Mouse (Mus musculus): ENCODE measurements around the gene Pfn1. TPM values are rescaled to one million over a fixed set of nuclear protein-coding genes. Genes with fewer than 3 reads are reported as not detected.

Gene Pfn1
- polyA plus RNA-seq (2014; fragmentation: Nextera tagmentation; extraction: Ambion mirVana) = 1,399 and 1,464 TPM in 2 replicates

DNA sequence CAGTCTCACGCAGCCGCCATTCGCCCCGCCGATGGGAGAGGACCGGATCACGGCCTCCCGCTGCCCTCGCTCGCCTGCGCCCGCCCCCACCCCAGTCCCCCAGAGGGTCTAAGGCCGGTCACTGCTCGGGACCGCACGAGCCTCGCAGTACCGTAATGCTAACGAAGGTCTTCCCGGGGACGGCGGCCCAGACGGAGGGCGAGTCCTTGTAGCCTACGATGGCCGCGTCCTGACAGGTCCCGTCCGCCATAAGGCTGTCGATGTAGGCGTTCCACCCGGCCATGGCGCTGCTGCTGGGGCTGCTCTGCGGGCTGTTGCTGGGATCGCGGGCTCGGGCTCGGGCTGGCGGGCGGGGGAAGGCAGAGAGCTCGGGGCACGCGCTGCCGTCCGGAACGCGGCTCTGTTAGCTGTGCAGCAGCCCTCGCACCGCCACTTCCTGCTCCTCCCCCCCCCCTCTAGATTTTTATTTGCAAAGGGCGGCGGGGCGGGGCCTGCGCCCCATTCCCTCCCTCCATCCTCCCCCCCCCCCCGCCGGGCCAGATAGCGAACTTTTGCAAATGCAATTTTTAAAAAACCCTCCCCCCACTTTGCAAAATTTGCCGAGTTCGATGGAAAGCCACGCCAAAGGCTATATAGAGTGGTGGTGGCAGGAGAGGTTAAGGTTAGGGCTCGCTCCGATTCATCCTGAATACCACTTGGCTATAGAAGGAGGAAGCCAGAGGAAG is at the start of gene Pfn1:
TSS of gene Pfn1 (minus strand) at position 447 of the 725 bp plus-strand sequence.
- WGBS = 0% methylated on average over 49 of the region's 61 CpGs
- Histone ChIP-seq H3K27ac (ENCODE audit: low read depth, low read length) (peak within 1 kb of the TSS; percentile 97), H3K27me3 (ENCODE audit: control insufficient read depth, insufficient read depth, low read length) (no peaks in the 10 kb centered on the region), H3K4me2 (ENCODE audit: low read depth) (peak within 1 kb of the TSS; percentile 86), H3K9ac (ENCODE audit: low read length) (peak within 1 kb of the TSS; percentile 98), H3K9me3 (ENCODE audit: control insufficient read depth, low read length) (no peaks in the 10 kb centered on the region), H3K4me3 (ENCODE audit: low read depth, low read length) (peak within 1 kb of the TSS; percentile 100), H3K4me1 (ENCODE audit: control insufficient read depth, insufficient read depth, low read length) (peaks cover 24% of the 10 kb centered on the region), H3K36me3 (ENCODE audit: control insufficient read depth, insufficient read depth, low read length) (peaks cover 13% of the 10 kb centered on the region)
- DNase-seq (ENCODE audit: low spot score) (peak; percentile 83), ATAC-seq (ENCODE audit: insufficient read depth, low FRiP score, low TSS enrichment) (peak; percentile 27)

DNA sequence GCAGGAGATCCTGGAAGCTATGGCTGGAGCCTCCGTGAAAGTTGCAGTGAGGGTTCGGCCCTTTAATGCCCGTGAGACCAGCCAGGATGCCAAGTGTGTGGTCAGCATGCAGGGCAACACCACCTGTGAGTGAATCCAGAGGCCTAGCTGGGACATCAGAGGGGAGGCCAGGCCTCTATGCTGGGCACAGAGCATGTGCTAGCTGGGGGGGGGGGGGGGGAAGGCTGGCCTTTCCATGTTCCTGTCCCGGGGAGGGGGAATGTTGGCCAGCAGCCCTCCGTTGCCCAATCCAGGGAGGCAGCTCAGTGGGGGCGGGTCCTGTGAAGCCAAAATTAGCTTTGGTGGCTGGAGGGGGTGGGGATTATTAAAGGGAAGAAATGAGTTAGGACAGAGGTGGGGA is 48.3 kb upstream of the Pfn1 start:
- H3K27ac ChIP-seq (ENCODE audit: low read depth, low read length) = no peak overlapping the region
- H3K9ac ChIP-seq (ENCODE audit: low read length) = no peak overlapping the region
- DNase-seq (ENCODE audit: low spot score) (no peak), ATAC-seq (ENCODE audit: insufficient read depth, low FRiP score, low TSS enrichment) (no peak)
- H3K4me1 ChIP-seq (ENCODE audit: control insufficient read depth, insufficient read depth, low read length) = peaks cover 14% of the 10 kb centered on the region
- no peak overlapping the region for H3K4me2 ChIP-seq (ENCODE audit: low read depth)
- H3K4me3 ChIP-seq (ENCODE audit: low read depth, low read length) = no peak overlapping the region
- H3K27me3 ChIP-seq (ENCODE audit: control insufficient read depth, insufficient read depth, low read length) = no peaks in the 10 kb centered on the region
- no peaks in the 10 kb centered on the region for H3K9me3 ChIP-seq (ENCODE audit: control insufficient read depth, low read length)
- peaks cover 8% of the 10 kb centered on the region; the same call in 1 of the 2 replicates for H3K36me3 ChIP-seq (ENCODE audit: control insufficient read depth, insufficient read depth, low read length)
- 82% methylated on average over 5 of the region's 6 CpGs for WGBS

DNA sequence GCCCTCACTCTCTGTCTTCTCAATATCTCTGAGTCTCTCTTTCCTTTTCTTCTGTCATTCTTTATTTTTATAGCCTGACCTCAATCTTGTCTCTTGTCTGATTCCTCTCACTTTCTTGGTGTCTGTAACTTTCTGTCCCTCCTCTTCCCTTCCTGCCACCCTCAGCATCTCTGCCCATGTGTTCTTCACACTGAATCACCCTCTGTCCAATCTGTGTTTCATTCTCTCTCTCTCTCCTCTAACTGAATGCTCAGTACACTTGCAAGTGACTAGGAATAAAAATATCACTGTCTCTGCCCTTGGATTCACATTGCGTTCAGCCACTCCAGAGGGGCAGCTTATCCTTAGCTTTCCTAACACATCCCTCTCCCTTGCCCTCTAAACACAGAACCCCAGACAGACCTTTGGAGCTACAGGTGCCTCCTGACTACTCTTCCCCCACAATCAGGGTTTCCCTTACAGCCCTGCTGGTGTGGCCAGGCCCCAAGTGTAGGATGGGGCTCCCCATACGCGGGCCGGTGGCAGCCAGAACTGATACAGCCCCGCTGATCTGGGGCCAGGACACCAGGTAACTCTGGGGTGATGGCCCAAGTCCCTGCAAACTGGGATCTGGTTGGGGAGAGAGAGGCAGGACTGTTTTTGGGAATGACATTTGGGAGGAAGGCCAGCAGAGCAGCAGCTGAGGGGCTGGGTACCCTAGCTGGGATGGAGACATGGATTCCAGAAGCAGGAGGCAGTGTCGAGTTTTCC is 47.7 kb upstream of the Pfn1 start:
- Histone ChIP-seq H3K4me1 (ENCODE audit: control insufficient read depth, insufficient read depth, low read length) (peaks cover 14% of the 10 kb centered on the region), H3K9me3 (ENCODE audit: control insufficient read depth, low read length) (no peaks in the 10 kb centered on the region), H3K4me2 (ENCODE audit: low read depth) (0 out of 2 replicates have a peak overlapping the region, but pooled peaks have one; percentile 71), H3K27me3 (ENCODE audit: control insufficient read depth, insufficient read depth, low read length) (no peaks in the 10 kb centered on the region), H3K9ac (ENCODE audit: low read length) (no peak overlapping the region), H3K27ac (ENCODE audit: low read depth, low read length) (no peak overlapping the region), H3K36me3 (ENCODE audit: control insufficient read depth, insufficient read depth, low read length) (peaks cover 8% of the 10 kb centered on the region; the same call in 1 of the 2 replicates), H3K4me3 (ENCODE audit: low read depth, low read length) (no peak overlapping the region)
- no peak for ATAC-seq (ENCODE audit: insufficient read depth, low FRiP score, low TSS enrichment)
- DNase-seq (ENCODE audit: low spot score) = no peak
- WGBS = 80% methylated on average over 6 of the region's 6 CpGs

DNA sequence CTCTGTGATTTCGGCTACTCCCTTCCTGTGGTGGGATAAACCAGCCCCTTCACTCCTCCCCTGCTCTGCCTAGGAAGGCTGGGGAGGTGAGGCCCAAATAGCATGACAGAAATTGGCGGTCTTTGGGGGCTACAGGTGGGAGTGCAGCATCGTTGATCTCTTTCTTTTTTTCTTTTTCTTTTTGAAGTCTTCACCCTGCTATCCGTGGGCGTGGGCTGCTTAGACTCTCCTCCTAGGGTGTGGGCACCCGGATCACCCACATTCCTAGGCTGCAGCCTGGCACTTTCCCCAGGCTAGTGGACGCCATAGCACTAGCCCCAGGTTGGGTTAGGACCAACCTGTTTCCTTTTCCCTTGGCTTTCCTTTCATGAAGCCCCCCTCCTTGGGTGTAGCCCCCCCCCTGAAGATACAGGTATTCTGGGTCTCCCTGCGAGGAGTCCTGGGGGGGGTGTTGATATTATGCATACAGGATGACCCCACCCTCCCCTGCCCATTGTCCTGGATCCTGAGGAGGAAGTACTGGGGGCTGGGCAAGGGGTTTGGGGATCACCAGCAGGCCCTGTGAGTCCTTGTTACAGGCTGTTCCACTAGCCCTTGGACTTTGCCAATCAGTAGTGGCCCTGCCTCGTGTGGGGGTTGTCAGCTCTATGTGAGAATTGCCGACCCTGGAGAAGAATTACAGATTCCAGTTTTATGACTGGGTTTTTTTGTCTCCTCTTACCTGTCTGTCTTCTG is 46.9 kb upstream of the Pfn1 start:
- ATAC-seq (ENCODE audit: insufficient read depth, low FRiP score, low TSS enrichment) = no peak
- Histone ChIP-seq H3K4me1 (ENCODE audit: control insufficient read depth, insufficient read depth, low read length) (peaks cover 14% of the 10 kb centered on the region), H3K36me3 (ENCODE audit: control insufficient read depth, insufficient read depth, low read length) (peaks cover 5% of the 10 kb centered on the region; the same call in 1 of the 2 replicates), H3K27ac (ENCODE audit: low read depth, low read length) (no peak overlapping the region), H3K4me3 (ENCODE audit: low read depth, low read length) (peak overlapping the region; percentile 94), H3K9ac (ENCODE audit: low read length) (peak overlapping the region; percentile 92), H3K27me3 (ENCODE audit: control insufficient read depth, insufficient read depth, low read length) (no peaks in the 10 kb centered on the region), H3K4me2 (ENCODE audit: low read depth) (peak overlapping the region; percentile 71), H3K9me3 (ENCODE audit: control insufficient read depth, low read length) (no peaks in the 10 kb centered on the region)
- WGBS = 9% methylated on average over 10 of the region's 10 CpGs
- DNase-seq (ENCODE audit: low spot score) = no peak

DNA sequence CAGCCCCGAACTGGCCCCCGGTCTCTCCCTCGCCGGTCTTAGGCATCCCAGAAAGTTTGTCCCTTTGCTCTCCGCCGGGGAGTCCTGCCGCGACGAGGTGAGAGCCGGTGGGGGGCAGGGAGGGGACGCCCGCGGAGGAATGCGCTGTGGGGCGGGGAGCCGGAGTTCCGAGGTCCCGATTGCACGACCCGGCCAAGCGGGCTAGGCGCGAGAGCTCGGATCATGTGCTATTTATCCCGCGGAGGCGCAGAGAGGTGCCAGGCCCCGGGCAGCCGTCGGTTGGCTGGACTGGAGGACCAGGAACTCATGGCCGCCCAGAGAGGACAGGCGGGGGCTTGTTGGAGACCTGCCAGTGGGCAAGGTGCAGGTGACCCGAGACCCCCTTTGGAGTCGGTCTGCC is 46.2 kb upstream of the Pfn1 start:
- no peaks in the 10 kb centered on the region for H3K27me3 ChIP-seq (ENCODE audit: control insufficient read depth, insufficient read depth, low read length)
- peaks cover 14% of the 10 kb centered on the region for H3K4me1 ChIP-seq (ENCODE audit: control insufficient read depth, insufficient read depth, low read length)
- DNase-seq (ENCODE audit: low spot score) = peak; percentile 51
- 0% methylated on average over 28 of the region's 34 CpGs for WGBS
- peak overlapping the region; percentile 79 for H3K27ac ChIP-seq (ENCODE audit: low read depth, low read length)
- no peaks in the 10 kb centered on the region for H3K9me3 ChIP-seq (ENCODE audit: control insufficient read depth, low read length)
- H3K4me2 ChIP-seq (ENCODE audit: low read depth) = peak overlapping the region; percentile 71
- H3K36me3 ChIP-seq (ENCODE audit: control insufficient read depth, insufficient read depth, low read length) = 0 out of 2 replicates have a peak, but pooled peaks cover 2% of the 10 kb centered on the region
- peak; percentile 45; the same call in 1 of the 2 replicates for ATAC-seq (ENCODE audit: insufficient read depth, low FRiP score, low TSS enrichment)
- peak overlapping the region; percentile 94 for H3K4me3 ChIP-seq (ENCODE audit: low read depth, low read length)
- H3K9ac ChIP-seq (ENCODE audit: low read length) = peak overlapping the region; percentile 92

DNA sequence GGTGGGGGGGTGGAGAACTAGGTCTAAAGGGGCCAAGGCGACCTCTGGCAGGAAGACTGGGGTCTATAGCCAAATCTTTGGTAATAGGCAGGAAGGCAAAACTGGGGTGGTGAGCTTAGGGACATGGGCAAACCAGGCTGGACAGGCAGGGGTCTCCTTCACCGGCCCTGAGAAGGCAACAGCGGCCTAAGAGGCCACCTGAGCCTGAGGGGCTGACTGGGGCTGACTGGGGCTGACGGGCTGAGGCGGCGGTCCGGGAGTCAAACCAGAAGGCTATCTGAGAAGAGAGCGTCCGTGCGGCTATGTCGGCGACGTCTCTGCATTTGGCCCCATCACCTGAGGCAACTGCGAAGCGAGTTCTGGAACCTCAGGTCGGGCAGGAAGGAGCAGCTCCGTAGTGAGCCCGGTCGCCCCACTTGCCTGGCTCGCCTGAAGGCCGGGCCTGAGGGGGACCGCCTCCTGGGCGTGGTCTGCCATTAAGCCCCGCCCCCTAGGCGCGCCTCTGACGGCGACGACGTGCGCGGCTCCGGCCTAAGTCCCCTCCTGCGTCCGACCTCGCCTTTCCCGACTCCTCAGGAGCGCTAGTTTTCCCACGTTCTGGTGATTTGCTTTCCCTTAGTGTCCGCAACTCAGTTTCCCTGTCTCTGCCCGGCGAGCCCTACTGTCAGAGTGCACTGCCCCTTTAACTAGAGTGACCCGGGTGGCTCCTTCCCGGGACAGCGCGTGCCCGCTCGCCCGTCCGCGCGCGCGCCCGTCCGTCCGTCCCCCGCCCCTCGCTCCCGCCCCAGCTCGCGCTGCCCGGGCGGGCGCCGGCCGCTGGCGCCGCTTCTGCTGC is 45.5 kb upstream of the Pfn1 start, which contains the start of the genes Inca1 and Kif1c:
TSS of gene Inca1 (minus strand) at position 434 of the 835 bp plus-strand sequence.
TSS of gene Kif1c (plus strand) at position 827 of the 835 bp plus-strand sequence.
- ATAC-seq (ENCODE audit: insufficient read depth, low FRiP score, low TSS enrichment) = peak; percentile 91
- Histone ChIP-seq H3K4me3 (ENCODE audit: low read depth, low read length) (peak within 1 kb of the TSS; percentile 94), H3K27ac (ENCODE audit: low read depth, low read length) (peak within 1 kb of the TSS; percentile 79), H3K36me3 (ENCODE audit: control insufficient read depth, insufficient read depth, low read length) (no peaks in the 10 kb centered on the region), H3K9me3 (ENCODE audit: control insufficient read depth, low read length) (no peaks in the 10 kb centered on the region), H3K4me1 (ENCODE audit: control insufficient read depth, insufficient read depth, low read length) (peaks cover 14% of the 10 kb centered on the region), H3K27me3 (ENCODE audit: control insufficient read depth, insufficient read depth, low read length) (no peaks in the 10 kb centered on the region), H3K4me2 (ENCODE audit: low read depth) (peak within 1 kb of the TSS; percentile 71), H3K9ac (ENCODE audit: low read length) (peak within 1 kb of the TSS; percentile 92)
- DNase-seq (ENCODE audit: low spot score) = peak; percentile 94
- 1% methylated on average over 41 of the region's 69 CpGs for WGBS

DNA sequence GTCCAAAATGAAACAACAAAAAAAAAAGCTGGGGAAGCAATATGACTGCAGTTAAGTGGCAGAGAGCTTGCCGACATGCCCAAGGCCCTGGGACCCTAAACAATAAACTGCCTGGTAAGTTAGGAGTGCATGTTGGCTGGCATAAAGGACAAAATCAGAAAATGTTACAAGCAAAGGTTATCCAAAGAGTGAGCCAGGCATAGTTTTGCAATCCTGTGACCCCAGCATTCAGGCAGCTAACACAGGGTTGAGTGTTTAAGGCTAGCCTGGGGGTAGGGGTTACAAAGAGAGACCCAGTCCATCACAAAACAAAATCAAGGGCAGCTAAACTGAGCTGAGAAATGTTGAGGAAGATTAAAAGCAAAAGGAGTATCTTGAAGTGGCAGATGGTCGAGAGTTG is 44.6 kb upstream of the Pfn1 start:
- DNase-seq (ENCODE audit: low spot score) (no peak), ATAC-seq (ENCODE audit: insufficient read depth, low FRiP score, low TSS enrichment) (no peak)
- peaks cover 14% of the 10 kb centered on the region for H3K4me1 ChIP-seq (ENCODE audit: control insufficient read depth, insufficient read depth, low read length)
- no peak overlapping the region for H3K4me2 ChIP-seq (ENCODE audit: low read depth)
- no peak overlapping the region for H3K9ac ChIP-seq (ENCODE audit: low read length)
- H3K4me3 ChIP-seq (ENCODE audit: low read depth, low read length) = no peak overlapping the region
- H3K36me3 ChIP-seq (ENCODE audit: control insufficient read depth, insufficient read depth, low read length) = no peaks in the 10 kb centered on the region
- no peaks in the 10 kb centered on the region for H3K27me3 ChIP-seq (ENCODE audit: control insufficient read depth, insufficient read depth, low read length)
- no peak overlapping the region for H3K27ac ChIP-seq (ENCODE audit: low read depth, low read length)
- no peaks in the 10 kb centered on the region for H3K9me3 ChIP-seq (ENCODE audit: control insufficient read depth, low read length)
- 68% methylated on average over 2 of the region's 2 CpGs for WGBS

DNA sequence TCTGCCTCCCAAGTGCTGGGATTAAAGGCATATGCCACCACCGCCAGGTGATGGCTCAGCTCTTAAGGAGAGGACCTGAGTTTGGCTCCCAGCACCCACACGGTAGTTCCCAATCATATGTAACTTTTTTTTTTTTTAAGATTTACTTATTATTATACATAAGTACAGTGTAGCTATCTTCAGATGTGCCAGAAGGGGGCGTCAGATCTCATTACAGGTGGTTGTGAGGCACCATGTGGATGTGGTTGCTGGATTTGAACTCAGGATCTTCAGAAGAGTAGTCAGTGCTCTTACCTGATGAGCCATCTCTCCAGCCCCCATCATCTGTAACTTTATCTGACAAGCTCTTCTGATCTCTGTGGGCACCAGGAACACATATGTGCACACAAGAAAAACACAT is 42.9 kb upstream of the Pfn1 start:
- no peak overlapping the region for H3K4me2 ChIP-seq (ENCODE audit: low read depth)
- no peaks in the 10 kb centered on the region for H3K9me3 ChIP-seq (ENCODE audit: control insufficient read depth, low read length)
- no peaks in the 10 kb centered on the region for H3K36me3 ChIP-seq (ENCODE audit: control insufficient read depth, insufficient read depth, low read length)
- no peak overlapping the region for H3K27ac ChIP-seq (ENCODE audit: low read depth, low read length)
- no peaks in the 10 kb centered on the region for H3K27me3 ChIP-seq (ENCODE audit: control insufficient read depth, insufficient read depth, low read length)
- ATAC-seq (ENCODE audit: insufficient read depth, low FRiP score, low TSS enrichment) (no peak), DNase-seq (ENCODE audit: low spot score) (no peak)
- WGBS = 80% methylated on average over 3 of the region's 3 CpGs
- H3K9ac ChIP-seq (ENCODE audit: low read length) = no peak overlapping the region
- no peak overlapping the region for H3K4me3 ChIP-seq (ENCODE audit: low read depth, low read length)
- H3K4me1 ChIP-seq (ENCODE audit: control insufficient read depth, insufficient read depth, low read length) = peaks cover 13% of the 10 kb centered on the region

All from neural tube, embryonic 11.5 days (tissue).